Mouse (Mus musculus): ENCODE results near the gene Actn3. TPM values are rescaled to one million over a fixed set of nuclear protein-coding genes. Genes with fewer than 3 reads are reported as not detected.

Gene Actn3
- polyA plus RNA-seq, 1 experiment from 2014 or later: 1.4 TPM

- Histone ChIP-seq H3K9me3 (ENCODE audit: control insufficient read depth, low read length) (no peaks in the 10 kb centered on the region), H3K27ac (ENCODE audit: low read depth) (no peak overlapping the region), H3K9ac (ENCODE audit: low read length) (no peak overlapping the region), H3K4me3 (ENCODE audit: low read depth, low read length) (no peak overlapping the region), H3K36me3 (ENCODE audit: control insufficient read depth, insufficient read depth, low read length) (no peaks in the 10 kb centered on the region), H3K4me2 (ENCODE audit: low read length) (no peak overlapping the region), H3K27me3 (replicated peaks; ENCODE audit: control insufficient read depth, insufficient read depth, low read length) (no peaks in the 10 kb centered on the region), H3K4me1 (replicated peaks; ENCODE audit: control insufficient read depth, insufficient read depth, low read length) (peaks cover 3% of the 10 kb centered on the region; the same call in 1 of the 2 replicates)
- ATAC-seq (replicated peaks; ENCODE audit: low FRiP score, low TSS enrichment, low read depth) (no peak), DNase-seq (ENCODE audit: low spot score) (no peak)
- WGBS: 48% methylated on average over 5 of the region's 5 CpGs
Observed at GRCm38 (mm10) chr19:4850281-4850680, 27.4 kb downstream of the Actn3 start.

- Histone ChIP-seq H3K9me3 (ENCODE audit: control insufficient read depth, low read length) (no peaks in the 10 kb centered on the region), H3K4me1 (replicated peaks; ENCODE audit: control insufficient read depth, insufficient read depth, low read length) (no peaks in the 10 kb centered on the region), H3K27ac (ENCODE audit: low read depth) (no peak overlapping the region), H3K36me3 (ENCODE audit: control insufficient read depth, insufficient read depth, low read length) (no peaks in the 10 kb centered on the region), H3K27me3 (replicated peaks; ENCODE audit: control insufficient read depth, insufficient read depth, low read length) (no peaks in the 10 kb centered on the region), H3K4me3 (ENCODE audit: low read depth, low read length) (no peak overlapping the region), H3K9ac (ENCODE audit: low read length) (no peak overlapping the region), H3K4me2 (ENCODE audit: low read length) (no peak overlapping the region)
- ATAC-seq (replicated peaks; ENCODE audit: low FRiP score, low TSS enrichment, low read depth) (no peak), DNase-seq (ENCODE audit: low spot score) (no peak)
- 54% methylated on average over 4 of the region's 4 CpGs for WGBS
Observed at GRCm38 (mm10) chr19:4849800-4850199, 27.9 kb downstream of the Actn3 start.

DNA sequence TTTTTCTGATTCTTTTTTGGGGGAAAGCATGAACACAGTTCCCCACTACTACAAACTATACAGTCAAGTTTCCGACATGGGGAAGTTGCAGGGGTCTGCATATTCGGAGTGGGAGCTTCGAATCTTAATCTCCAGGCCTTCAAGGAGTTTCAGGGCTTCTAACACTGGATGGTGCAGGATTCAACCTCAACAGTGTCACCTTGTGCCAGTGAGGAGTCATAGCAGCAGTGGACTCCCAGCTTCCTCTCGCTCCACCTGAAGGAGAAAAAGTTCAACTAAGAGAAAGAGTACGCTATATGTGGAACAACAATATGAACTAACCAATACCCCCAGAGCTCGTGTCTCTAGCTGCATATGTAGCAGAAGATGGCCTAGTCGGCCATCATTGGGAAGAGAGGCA lies 30.2 kb downstream of the Actn3 start:
- no peak overlapping the region for H3K27ac ChIP-seq (ENCODE audit: low read depth)
- WGBS: 23% methylated on average over 7 of the region's 7 CpGs
- 0 out of 2 replicates have a peak, but pooled peaks cover 4% of the 10 kb centered on the region for H3K27me3 ChIP-seq (replicated peaks; ENCODE audit: control insufficient read depth, insufficient read depth, low read length)
- no peaks in the 10 kb centered on the region for H3K9me3 ChIP-seq (ENCODE audit: control insufficient read depth, low read length)
- H3K4me3 ChIP-seq (ENCODE audit: low read depth, low read length): no peak overlapping the region
- H3K36me3 ChIP-seq (ENCODE audit: control insufficient read depth, insufficient read depth, low read length): no peaks in the 10 kb centered on the region
- ATAC-seq (replicated peaks; ENCODE audit: low FRiP score, low TSS enrichment, low read depth): no peak
- H3K4me1 ChIP-seq (replicated peaks; ENCODE audit: control insufficient read depth, insufficient read depth, low read length): no peaks in the 10 kb centered on the region
- no peak overlapping the region for H3K9ac ChIP-seq (ENCODE audit: low read length)
- H3K4me2 ChIP-seq (ENCODE audit: low read length): no peak overlapping the region
- DNase-seq (ENCODE audit: low spot score): no peak

- Histone ChIP-seq H3K4me1 (replicated peaks; ENCODE audit: control insufficient read depth, insufficient read depth, low read length) (no peaks in the 10 kb centered on the region), H3K4me3 (ENCODE audit: low read depth, low read length) (no peak overlapping the region), H3K27me3 (replicated peaks; ENCODE audit: control insufficient read depth, insufficient read depth, low read length) (peaks cover 8% of the 10 kb centered on the region; the same call in 1 of the 2 replicates), H3K36me3 (ENCODE audit: control insufficient read depth, insufficient read depth, low read length) (no peaks in the 10 kb centered on the region), H3K27ac (ENCODE audit: low read depth) (no peak overlapping the region), H3K9me3 (ENCODE audit: control insufficient read depth, low read length) (no peaks in the 10 kb centered on the region), H3K4me2 (ENCODE audit: low read length) (no peak overlapping the region), H3K9ac (ENCODE audit: low read length) (no peak overlapping the region)
- ATAC-seq (replicated peaks; ENCODE audit: low FRiP score, low TSS enrichment, low read depth): no peak
- DNase-seq (ENCODE audit: low spot score): no peak
- 71% methylated on average over 2 of the region's 2 CpGs for WGBS
Observed at GRCm38 (mm10) chr19:4845846-4846245, 31.9 kb downstream of the Actn3 start.

DNA sequence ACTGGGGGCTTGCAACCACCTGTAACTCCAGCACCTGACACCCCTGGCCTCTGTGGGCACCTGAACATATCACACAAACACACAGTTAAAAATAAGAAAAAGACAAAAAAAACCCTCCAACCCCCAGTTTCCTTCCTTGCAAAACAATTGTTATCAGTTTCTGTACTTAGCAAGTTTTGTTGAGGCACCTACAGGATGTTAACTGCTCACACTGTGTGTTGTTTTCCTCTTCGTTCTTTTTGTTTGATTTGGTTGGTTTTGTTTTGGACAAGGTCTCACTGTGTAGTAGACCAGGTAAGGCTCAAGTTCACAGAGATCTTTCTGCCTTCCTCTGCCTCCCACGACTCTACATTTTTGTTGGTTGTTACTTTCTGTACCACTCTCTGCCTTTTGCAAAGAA lies 35.1 kb downstream of the Actn3 start:
- WGBS: 66% methylated on average over 2 of the region's 2 CpGs
- Histone ChIP-seq H3K36me3 (ENCODE audit: control insufficient read depth, insufficient read depth, low read length) (no peaks in the 10 kb centered on the region), H3K27me3 (replicated peaks; ENCODE audit: control insufficient read depth, insufficient read depth, low read length) (peaks cover 19% of the 10 kb centered on the region; the same call in 1 of the 2 replicates), H3K4me3 (ENCODE audit: low read depth, low read length) (no peak overlapping the region), H3K9ac (ENCODE audit: low read length) (no peak overlapping the region), H3K27ac (ENCODE audit: low read depth) (no peak overlapping the region), H3K4me1 (replicated peaks; ENCODE audit: control insufficient read depth, insufficient read depth, low read length) (peaks cover 7% of the 10 kb centered on the region), H3K4me2 (ENCODE audit: low read length) (no peak overlapping the region), H3K9me3 (ENCODE audit: control insufficient read depth, low read length) (no peaks in the 10 kb centered on the region)
- DNase-seq (ENCODE audit: low spot score) (no peak), ATAC-seq (replicated peaks; ENCODE audit: low FRiP score, low TSS enrichment, low read depth) (no peak)

GRCm38 (mm10) chr19:4840848-4841247 lies 36.9 kb downstream of the Actn3 start:
- no peak overlapping the region for H3K27ac ChIP-seq (ENCODE audit: low read depth)
- no peak for ATAC-seq (replicated peaks; ENCODE audit: low FRiP score, low TSS enrichment, low read depth)
- 82% methylated on average over 9 of the region's 9 CpGs for WGBS

GRCm38 (mm10) chr19:4839149-4839548 lies 38.6 kb downstream of the Actn3 start, which contains the start of the genes Ccs and Ccdc87:
Gene Ccs, minus strand, starts transcription at chr19:4839332.
Gene Ccdc87, plus strand, starts transcription at chr19:4839366.
- Histone ChIP-seq H3K27ac (ENCODE audit: low read depth) (no peak within 1 kb of the TSS; the same call in 1 of the 2 replicates), H3K27me3 (replicated peaks; ENCODE audit: control insufficient read depth, insufficient read depth, low read length) (peaks cover 19% of the 10 kb centered on the region; the same call in 1 of the 2 replicates), H3K9me3 (ENCODE audit: control insufficient read depth, low read length) (no peaks in the 10 kb centered on the region), H3K4me3 (ENCODE audit: low read depth, low read length) (peak within 1 kb of the TSS; percentile 66), H3K4me1 (replicated peaks; ENCODE audit: control insufficient read depth, insufficient read depth, low read length) (peaks cover 7% of the 10 kb centered on the region), H3K4me2 (ENCODE audit: low read length) (peak within 1 kb of the TSS; percentile 88), H3K36me3 (ENCODE audit: control insufficient read depth, insufficient read depth, low read length) (no peaks in the 10 kb centered on the region), H3K9ac (ENCODE audit: low read length) (peak within 1 kb of the TSS; percentile 71)
- ATAC-seq (replicated peaks; ENCODE audit: low FRiP score, low TSS enrichment, low read depth) (peak; percentile 99), DNase-seq (ENCODE audit: low spot score) (peak; percentile 95)
- under 1% methylated on average over 25 of the region's 25 CpGs for WGBS

More at GRCm38 (mm10) chr19:4840848-4841247, 36.9 kb downstream of the Actn3 start:
- peaks cover 19% of the 10 kb centered on the region; the same call in 1 of the 2 replicates for H3K27me3 ChIP-seq (replicated peaks; ENCODE audit: control insufficient read depth, insufficient read depth, low read length)
- no peak overlapping the region for H3K4me2 ChIP-seq (ENCODE audit: low read length)
- no peaks in the 10 kb centered on the region for H3K9me3 ChIP-seq (ENCODE audit: control insufficient read depth, low read length)
- H3K4me3 ChIP-seq (ENCODE audit: low read depth, low read length): no peak overlapping the region
- no peak for DNase-seq (ENCODE audit: low spot score)
- H3K4me1 ChIP-seq (replicated peaks; ENCODE audit: control insufficient read depth, insufficient read depth, low read length): peaks cover 7% of the 10 kb centered on the region
- H3K36me3 ChIP-seq (ENCODE audit: control insufficient read depth, insufficient read depth, low read length): no peaks in the 10 kb centered on the region
- no peak overlapping the region for H3K9ac ChIP-seq (ENCODE audit: low read length)

GRCm38 (mm10) chr19:4838526-4839140 lies 39.1 kb downstream of the Actn3 start:
- peak overlapping the region; percentile 88 for H3K4me2 ChIP-seq (ENCODE audit: low read length)
- 27% methylated on average over 10 of the region's 10 CpGs for WGBS
- no peak overlapping the region; the same call in 1 of the 2 replicates for H3K27ac ChIP-seq (ENCODE audit: low read depth)
- H3K27me3 ChIP-seq (replicated peaks; ENCODE audit: control insufficient read depth, insufficient read depth, low read length): peaks cover 19% of the 10 kb centered on the region; the same call in 1 of the 2 replicates
- DNase-seq (ENCODE audit: low spot score) (no peak), ATAC-seq (replicated peaks; ENCODE audit: low FRiP score, low TSS enrichment, low read depth) (peak; percentile 21; the same call in 1 of the 2 replicates)
- H3K9ac ChIP-seq (ENCODE audit: low read length): peak overlapping the region; percentile 71
- peak overlapping the region; percentile 66 for H3K4me3 ChIP-seq (ENCODE audit: low read depth, low read length)
- 0 out of 2 replicates have a peak, but pooled peaks cover 4% of the 10 kb centered on the region for H3K36me3 ChIP-seq (ENCODE audit: control insufficient read depth, insufficient read depth, low read length)
- peaks cover 7% of the 10 kb centered on the region for H3K4me1 ChIP-seq (replicated peaks; ENCODE audit: control insufficient read depth, insufficient read depth, low read length)
- H3K9me3 ChIP-seq (ENCODE audit: control insufficient read depth, low read length): no peaks in the 10 kb centered on the region

DNA sequence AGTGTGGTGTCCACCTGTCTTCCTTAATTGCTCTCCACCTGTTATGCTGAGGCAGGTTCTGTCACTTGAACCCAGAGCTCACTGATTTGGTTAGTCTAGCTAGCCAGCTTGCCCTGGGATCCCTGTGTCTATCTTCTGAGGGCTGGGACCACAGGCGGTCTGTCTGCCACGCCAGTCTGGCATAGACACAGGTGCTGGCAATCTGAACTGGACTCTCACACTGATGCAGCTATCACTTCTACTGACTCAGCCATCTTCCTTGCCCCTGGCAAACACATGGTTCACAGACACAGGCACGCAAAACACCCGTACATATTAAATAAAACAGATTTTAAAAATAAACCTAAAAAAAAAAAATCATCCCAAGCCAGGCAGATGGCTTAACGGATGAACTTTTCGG lies 40.7 kb downstream of the Actn3 start:
- H3K36me3 ChIP-seq (ENCODE audit: control insufficient read depth, insufficient read depth, low read length): peaks cover 19% of the 10 kb centered on the region
- ATAC-seq (replicated peaks; ENCODE audit: low FRiP score, low TSS enrichment, low read depth) (no peak), DNase-seq (ENCODE audit: low spot score) (no peak)
- peaks cover 15% of the 10 kb centered on the region; the same call in 1 of the 2 replicates for H3K27me3 ChIP-seq (replicated peaks; ENCODE audit: control insufficient read depth, insufficient read depth, low read length)
- H3K9me3 ChIP-seq (ENCODE audit: control insufficient read depth, low read length): no peaks in the 10 kb centered on the region
- 91% methylated on average over 6 of the region's 6 CpGs for WGBS
- no peak overlapping the region for H3K27ac ChIP-seq (ENCODE audit: low read depth)
- H3K4me2 ChIP-seq (ENCODE audit: low read length): no peak overlapping the region
- no peak overlapping the region for H3K4me3 ChIP-seq (ENCODE audit: low read depth, low read length)
- H3K9ac ChIP-seq (ENCODE audit: low read length): no peak overlapping the region
- peaks cover 7% of the 10 kb centered on the region for H3K4me1 ChIP-seq (replicated peaks; ENCODE audit: control insufficient read depth, insufficient read depth, low read length)
